Mouse (Mus musculus): ENCODE measurements around the gene Tex2. TPM values are rescaled to one million over a fixed set of nuclear protein-coding genes. Genes with fewer than 3 reads are reported as not detected.

Tex2 gene
- polyA plus RNA-seq, 1 experiment from 2014 or later, result 7.4 TPM

- Histone ChIP-seq H3K27ac (replicated peaks; ENCODE audit: low read depth, low read length) (no peak overlapping the region), H3K9ac (replicated peaks; ENCODE audit: low read length) (no peak overlapping the region), H3K9me3 (replicated peaks; ENCODE audit: control insufficient read depth, low read length) (no peaks in the 10 kb centered on the region), H3K27me3 (ENCODE audit: control insufficient read depth, insufficient read depth, low read length) (no peaks in the 10 kb centered on the region), H3K36me3 (replicated peaks; ENCODE audit: control insufficient read depth, insufficient read depth, low read depth, low read length) (no peaks in the 10 kb centered on the region), H3K4me3 (ENCODE audit: low read depth, low read length) (no peak overlapping the region), H3K4me2 (ENCODE audit: low read depth, low read length) (no peak overlapping the region), H3K4me1 (ENCODE audit: control insufficient read depth, insufficient read depth, low read length) (no peaks in the 10 kb centered on the region; the same call in 1 of the 2 replicates)
- no peak for DNase-seq (ENCODE audit: low spot score)
- WGBS, result 51% methylated on average over 15 of the region's 15 CpGs
- no peak for ATAC-seq (replicated peaks; ENCODE audit: insufficient number of reproducible peaks, low FRiP score, low TSS enrichment, low read depth)
Measured at GRCm38 (mm10) chr11:106572020-106572782, 41.0 kb downstream of the Tex2 start.

GRCm38 (mm10) chr11:106571026-106571983 is 41.9 kb downstream of the Tex2 start:
- H3K4me1 ChIP-seq (ENCODE audit: control insufficient read depth, insufficient read depth, low read length), result no peaks in the 10 kb centered on the region; the same call in 1 of the 2 replicates
- no peak overlapping the region for H3K9ac ChIP-seq (replicated peaks; ENCODE audit: low read length)
- DNase-seq (ENCODE audit: low spot score) (no peak), ATAC-seq (replicated peaks; ENCODE audit: insufficient number of reproducible peaks, low FRiP score, low TSS enrichment, low read depth) (no peak)
- H3K36me3 ChIP-seq (replicated peaks; ENCODE audit: control insufficient read depth, insufficient read depth, low read depth, low read length), result no peaks in the 10 kb centered on the region
- H3K4me3 ChIP-seq (ENCODE audit: low read depth, low read length), result no peak overlapping the region
- no peaks in the 10 kb centered on the region for H3K9me3 ChIP-seq (replicated peaks; ENCODE audit: control insufficient read depth, low read length)
- H3K27me3 ChIP-seq (ENCODE audit: control insufficient read depth, insufficient read depth, low read length), result no peaks in the 10 kb centered on the region
- WGBS, result 78% methylated on average over 11 of the region's 11 CpGs
- H3K4me2 ChIP-seq (ENCODE audit: low read depth, low read length), result no peak overlapping the region
- no peak overlapping the region for H3K27ac ChIP-seq (replicated peaks; ENCODE audit: low read depth, low read length)

- no peaks in the 10 kb centered on the region; the same call in 1 of the 2 replicates for H3K4me1 ChIP-seq (ENCODE audit: control insufficient read depth, insufficient read depth, low read length)
- no peak overlapping the region for H3K4me2 ChIP-seq (ENCODE audit: low read depth, low read length)
- no peaks in the 10 kb centered on the region for H3K36me3 ChIP-seq (replicated peaks; ENCODE audit: control insufficient read depth, insufficient read depth, low read depth, low read length)
- no peaks in the 10 kb centered on the region for H3K27me3 ChIP-seq (ENCODE audit: control insufficient read depth, insufficient read depth, low read length)
- no peak for DNase-seq (ENCODE audit: low spot score)
- no peaks in the 10 kb centered on the region for H3K9me3 ChIP-seq (replicated peaks; ENCODE audit: control insufficient read depth, low read length)
- no peak overlapping the region; the same call in 1 of the 2 replicates for H3K9ac ChIP-seq (replicated peaks; ENCODE audit: low read length)
- H3K4me3 ChIP-seq (ENCODE audit: low read depth, low read length), result no peak overlapping the region
- no peak overlapping the region for H3K27ac ChIP-seq (replicated peaks; ENCODE audit: low read depth, low read length)
- no peak for ATAC-seq (replicated peaks; ENCODE audit: insufficient number of reproducible peaks, low FRiP score, low TSS enrichment, low read depth)
- WGBS, result 84% methylated on average over 14 of the region's 14 CpGs
Measured at GRCm38 (mm10) chr11:106568329-106568960, 44.8 kb downstream of the Tex2 start.

- WGBS, result 95% methylated on average over 8 of the region's 8 CpGs
- Histone ChIP-seq H3K36me3 (replicated peaks; ENCODE audit: control insufficient read depth, insufficient read depth, low read depth, low read length) (no peaks in the 10 kb centered on the region), H3K9me3 (replicated peaks; ENCODE audit: control insufficient read depth, low read length) (no peaks in the 10 kb centered on the region), H3K4me3 (ENCODE audit: low read depth, low read length) (no peak overlapping the region), H3K4me2 (ENCODE audit: low read depth, low read length) (no peak overlapping the region), H3K4me1 (ENCODE audit: control insufficient read depth, insufficient read depth, low read length) (no peaks in the 10 kb centered on the region), H3K9ac (replicated peaks; ENCODE audit: low read length) (no peak overlapping the region), H3K27me3 (ENCODE audit: control insufficient read depth, insufficient read depth, low read length) (no peaks in the 10 kb centered on the region), H3K27ac (replicated peaks; ENCODE audit: low read depth, low read length) (no peak overlapping the region)
- DNase-seq (ENCODE audit: low spot score) (no peak), ATAC-seq (replicated peaks; ENCODE audit: insufficient number of reproducible peaks, low FRiP score, low TSS enrichment, low read depth) (no peak)
Measured at GRCm38 (mm10) chr11:106566040-106566785, 47.0 kb downstream of the Tex2 start.

- DNase-seq (ENCODE audit: low spot score) (no peak), ATAC-seq (replicated peaks; ENCODE audit: insufficient number of reproducible peaks, low FRiP score, low TSS enrichment, low read depth) (no peak)
- Histone ChIP-seq H3K4me1 (ENCODE audit: control insufficient read depth, insufficient read depth, low read length) (no peaks in the 10 kb centered on the region), H3K36me3 (replicated peaks; ENCODE audit: control insufficient read depth, insufficient read depth, low read depth, low read length) (no peaks in the 10 kb centered on the region), H3K9ac (replicated peaks; ENCODE audit: low read length) (no peak overlapping the region), H3K4me2 (ENCODE audit: low read depth, low read length) (no peak overlapping the region), H3K27ac (replicated peaks; ENCODE audit: low read depth, low read length) (no peak overlapping the region), H3K9me3 (replicated peaks; ENCODE audit: control insufficient read depth, low read length) (no peaks in the 10 kb centered on the region), H3K27me3 (ENCODE audit: control insufficient read depth, insufficient read depth, low read length) (no peaks in the 10 kb centered on the region), H3K4me3 (ENCODE audit: low read depth, low read length) (no peak overlapping the region)
- 82% methylated on average over 12 of the region's 12 CpGs for WGBS
Measured at GRCm38 (mm10) chr11:106564261-106564660, 49.0 kb downstream of the Tex2 start.

- DNase-seq (ENCODE audit: low spot score) (no peak), ATAC-seq (replicated peaks; ENCODE audit: insufficient number of reproducible peaks, low FRiP score, low TSS enrichment, low read depth) (no peak)
- Histone ChIP-seq H3K27me3 (ENCODE audit: control insufficient read depth, insufficient read depth, low read length) (no peaks in the 10 kb centered on the region), H3K4me3 (ENCODE audit: low read depth, low read length) (no peak overlapping the region), H3K36me3 (replicated peaks; ENCODE audit: control insufficient read depth, insufficient read depth, low read depth, low read length) (no peaks in the 10 kb centered on the region), H3K4me2 (ENCODE audit: low read depth, low read length) (no peak overlapping the region), H3K9ac (replicated peaks; ENCODE audit: low read length) (no peak overlapping the region), H3K27ac (replicated peaks; ENCODE audit: low read depth, low read length) (no peak overlapping the region), H3K9me3 (replicated peaks; ENCODE audit: control insufficient read depth, low read length) (no peaks in the 10 kb centered on the region), H3K4me1 (ENCODE audit: control insufficient read depth, insufficient read depth, low read length) (no peaks in the 10 kb centered on the region)
- 91% methylated on average over 4 of the region's 4 CpGs for WGBS
Measured at GRCm38 (mm10) chr11:106562707-106563106, 50.5 kb downstream of the Tex2 start.

- DNase-seq (ENCODE audit: low spot score) (no peak), ATAC-seq (replicated peaks; ENCODE audit: insufficient number of reproducible peaks, low FRiP score, low TSS enrichment, low read depth) (no peak)
- no peak overlapping the region for H3K9ac ChIP-seq (replicated peaks; ENCODE audit: low read length)
- 89% methylated on average over 7 of the region's 7 CpGs for WGBS
- no peaks in the 10 kb centered on the region for H3K27me3 ChIP-seq (ENCODE audit: control insufficient read depth, insufficient read depth, low read length)
- H3K27ac ChIP-seq (replicated peaks; ENCODE audit: low read depth, low read length), result no peak overlapping the region
- no peaks in the 10 kb centered on the region; the same call in 1 of the 2 replicates for H3K4me1 ChIP-seq (ENCODE audit: control insufficient read depth, insufficient read depth, low read length)
- no peak overlapping the region for H3K4me2 ChIP-seq (ENCODE audit: low read depth, low read length)
- H3K36me3 ChIP-seq (replicated peaks; ENCODE audit: control insufficient read depth, insufficient read depth, low read depth, low read length), result no peaks in the 10 kb centered on the region
- H3K4me3 ChIP-seq (ENCODE audit: low read depth, low read length), result no peak overlapping the region
- H3K9me3 ChIP-seq (replicated peaks; ENCODE audit: control insufficient read depth, low read length), result no peaks in the 10 kb centered on the region
Measured at GRCm38 (mm10) chr11:106559773-106560172, 53.5 kb downstream of the Tex2 start.
